5 mouse cellular contexts compared by ENCODE assay signal in genomic region chr5:88999793-89000192, GRCm38 (mm10).
"Had no signal": no experiment of that assay in that cellular context is flagged by ENCODE, and none has a peak within 500 bp of the region (broad histone marks: within the 10 kb centered on the region; RNA-seq: fewer than 3 reads in every experiment).

No protein-coding gene starts in this region.

- DNase-seq: liver; liver, embryonic 13.5 days; liver, postnatal 0 days; right cerebral cortex, postnatal 14 days; thymus, postnatal 36 days had no signal
